Mouse (Mus musculus) E14TG2a.4 (cell line): Measurements from ENCODE around the gene Tamm41.

Experiments
- CTCF ChIP-seq: conservative IDR thresholded peaks from 2 replicates; pipeline ENCODE4 v1.5.1; 2014; ENCODE audit warnings: low read length
- POU5F1 ChIP-seq: IDR thresholded peaks from 2 replicates; pipeline ENCODE4 v1.6.1; 2014; ENCODE audit warnings: low read length, borderline replicate concordance

GRCm38 (mm10) chr6:115029248-115029647, 8.4 kb downstream of the Tamm41 start:
- TF ChIP-seq POU5F1 (no peak), CTCF (peak; percentile 39; the same call in 1 of the 2 replicates)
